Mouse (Mus musculus) left cerebral cortex, postnatal 4 days (tissue): Measurements from ENCODE around the gene Gm29106. TPM values are rescaled to one million over a fixed set of nuclear protein-coding genes. Genes with fewer than 3 reads are reported as not detected.
"Not testable (repeated sequence)": the region's sequence is repeated elsewhere in the genome, so short reads cannot be mapped to it uniquely, and the experiment has no call there.

Experiments used
- DNase-seq: peaks from one replicate; pipeline ENCODE4 v3.0.0-alpha.2; 2022
- intact Hi-C: fragments of 180-260 bp; cut with DNase I; formaldehyde crosslinking; loops from one replicate; pipeline ENCODE4 v1.15.1; 2025
- total RNA-seq, 2 experiments: library from RNA; stranded (reverse); gene quantifications; 2 replicates each; pipeline ENCODE4 v1.2.3; 2021

The Gm29106 gene
- not detected for total RNA-seq

DNA sequence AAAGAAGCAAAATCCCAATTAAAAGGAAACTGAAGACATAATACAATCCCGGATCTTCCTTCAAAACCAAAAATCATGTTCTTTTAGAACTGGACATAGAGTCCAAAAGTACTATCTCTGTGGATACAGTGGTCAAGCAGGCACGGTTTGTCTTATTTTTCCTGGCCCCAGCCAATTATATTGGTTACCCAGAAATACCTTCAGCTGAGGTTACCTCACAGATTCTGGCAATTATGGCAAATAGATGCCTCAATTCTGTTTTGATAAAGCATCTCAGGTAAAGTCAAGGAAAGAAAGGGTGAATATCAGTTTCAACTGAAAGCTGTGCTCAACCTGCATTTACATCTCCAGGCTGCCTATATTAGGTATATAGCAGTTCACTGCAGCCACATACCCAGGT, at the start of gene Gm29106:
Gm29106 (plus strand) TSS at position 301 of the 400 bp plus-strand sequence.
- intact Hi-C loops, DNase-seq: not testable (repeated sequence)

DNA sequence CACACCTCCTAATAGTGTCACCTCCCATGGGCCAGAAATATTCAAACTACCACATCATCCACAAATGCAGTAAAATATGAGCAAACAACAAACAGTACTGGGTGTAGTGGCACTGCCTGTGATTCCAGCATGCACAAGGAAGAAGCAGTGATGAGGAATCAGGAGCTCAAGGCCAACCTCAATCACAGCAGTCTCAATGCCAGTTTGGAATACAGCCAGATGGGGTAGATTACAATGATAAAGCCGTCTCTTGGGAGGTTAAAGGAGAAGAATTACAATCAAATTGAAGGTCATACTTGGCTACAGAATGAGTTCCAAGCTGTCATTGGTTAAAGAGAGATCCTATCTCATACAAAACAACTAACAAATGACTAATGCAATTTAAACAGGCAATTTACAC, 52.2 kb downstream of the Gm29106 start:
- DNase-seq: no peak
- intact Hi-C loops: no loop called here

DNA sequence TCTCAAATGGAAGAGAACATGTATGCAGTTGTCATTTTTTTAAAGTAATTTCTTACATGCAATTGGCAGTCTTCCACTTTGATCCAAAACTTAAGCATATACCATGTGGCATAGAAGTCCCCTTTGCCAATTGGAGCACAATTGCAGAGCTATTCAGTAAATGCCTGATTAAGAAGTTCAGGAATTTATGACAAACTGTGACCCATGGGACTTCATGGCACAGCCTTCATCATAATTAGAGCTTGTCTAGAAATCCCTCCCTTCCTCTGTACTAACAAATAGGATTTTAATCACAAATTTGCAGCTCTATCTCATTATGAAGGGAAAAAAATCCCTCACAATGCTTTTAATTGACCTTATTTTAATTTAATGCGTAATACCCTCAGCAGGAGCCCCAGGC, 59.7 kb downstream of the Gm29106 start:
- intact Hi-C loops: no loop called here
- no peak for DNase-seq

Other genes starting within 250 kb of the Gm29106 start
- not detected for gene Gm28168, start 248.5 kb upstream of the Gm29106 start, total RNA-seq
- gene Gm7145, start 210.6 kb upstream of the Gm29106 start, total RNA-seq: not detected
- 100 to 1,000 TPM; 179 to 180 TPM for gene Tsn, start 135.2 kb downstream of the Gm29106 start, total RNA-seq
- 10 to 100 TPM; 40.0 to 42.1 TPM for gene Nifk, start 145.3 kb downstream of the Gm29106 start, total RNA-seq
- gene Clasp1, start 212.5 kb downstream of the Gm29106 start, total RNA-seq: 100 to 1,000 TPM; 219 to 233 TPM